8 mouse cellular contexts compared by ENCODE assay signal in genomic region chr5:107900206-107901013, GRCm38 (mm10). TPM values are rescaled to one million over a fixed set of nuclear protein-coding genes. Genes with fewer than 3 reads are reported as not detected.
DNase-seq lines count a peak whose midpoint lies in the region; ATAC-seq and TF ChIP-seq lines count a peak whose summit lies in the region.

Gene Rpl5 (plus strand): TSS chr5:107900502.

- H3K27ac ChIP-seq in forebrain, embryonic 16.5 days (ENCODE audit: low read length), result peak within 1 kb of the TSS; percentile 73
- peak within 1 kb of the TSS; percentile 97 for H3K27ac ChIP-seq in layer of hippocampus, adult 2 months
- H3K27ac ChIP-seq in lung, embryonic 14.5 days (ENCODE audit: low read depth), result peak within 1 kb of the TSS; percentile 84
- H3K27ac ChIP-seq in olfactory bulb, adult 2 months (ENCODE audit: insufficient read depth, low read depth, low read length), result no peak within 1 kb of the TSS; the same call in 1 of the 2 replicates
- peak within 1 kb of the TSS; percentile 32; the same call in 1 of the 2 replicates for H3K27ac ChIP-seq in thymus, adult 2 months (ENCODE audit: control insufficient read depth, insufficient read depth, low read length)

- H3K9ac ChIP-seq in forebrain, embryonic 16.5 days (replicated peaks; ENCODE audit: low read depth, low read length), result peak within 1 kb of the TSS; percentile 97
- H3K9ac ChIP-seq in lung, embryonic 14.5 days, result peak within 1 kb of the TSS; percentile 99

- peak; percentile 86 for TF ChIP-seq POLR2A in olfactory bulb, adult 2 months (IDR thresholded peaks at IDR 0.05; ENCODE audit: insufficient read depth, low read depth, low read length)
- TF ChIP-seq POLR2A in thymus, adult 2 months (IDR thresholded peaks at IDR 0.05; ENCODE audit: control insufficient read depth, extremely low read depth, insufficient read depth, low read length, poor library complexity), result peak; percentile 74

- peak within 1 kb of the TSS; percentile 96 for H3K4me3 ChIP-seq in G1E (ENCODE audit: low read depth, low read length)
- H3K4me3 ChIP-seq in forebrain, embryonic 16.5 days (replicated peaks; ENCODE audit: low read length), result peak within 1 kb of the TSS; percentile 96
- peak within 1 kb of the TSS; percentile 97 for H3K4me3 ChIP-seq in layer of hippocampus, adult 2 months
- H3K4me3 ChIP-seq in lung, embryonic 14.5 days (ENCODE audit: low read depth, low read length), result peak within 1 kb of the TSS; percentile 99
- peak within 1 kb of the TSS; percentile 83 for H3K4me3 ChIP-seq in olfactory bulb, adult 2 months (ENCODE audit: insufficient read depth, low read depth, low read length)
- H3K4me3 ChIP-seq in thymus, adult 2 months (ENCODE audit: control insufficient read depth, insufficient read depth, low read length), result peak within 1 kb of the TSS; percentile 91

- no peaks in the 10 kb centered on the region for H3K9me3 ChIP-seq in G1E (replicated peaks)
- H3K9me3 ChIP-seq in forebrain, embryonic 16.5 days (ENCODE audit: control insufficient read depth, low read length), result no peaks in the 10 kb centered on the region
- H3K9me3 ChIP-seq in lung, embryonic 14.5 days (ENCODE audit: low read depth, low read length), result no peaks in the 10 kb centered on the region

- DNase-seq in G1E (ENCODE audit: low spot score), result peak; percentile 61
- DNase-seq in cerebellum, adult 18-20 months, result peak; percentile 93 to 97
- DNase-seq in heart, postnatal 36 days, result peak; percentile 97 to 98
- DNase-seq in layer of hippocampus, adult 2 months (ENCODE audit: low spot score in 2 of 2), result peak; percentile 96 to 98
- peak; percentile 99 for DNase-seq in lung, embryonic 14.5 days
- peak; percentile 96 for DNase-seq in thymus, adult 2 months

- peaks cover 35% of the 10 kb centered on the region for H3K4me1 ChIP-seq in G1E (ENCODE audit: insufficient read depth, low read depth, low read length)
- H3K4me1 ChIP-seq in forebrain, embryonic 16.5 days (replicated peaks; ENCODE audit: control insufficient read depth, insufficient read depth, low read length), result peaks cover 16% of the 10 kb centered on the region
- 0 out of 2 replicates have a peak, but pooled peaks cover 2% of the 10 kb centered on the region for H3K4me1 ChIP-seq in lung, embryonic 14.5 days (ENCODE audit: insufficient read depth)
- no peaks in the 10 kb centered on the region for H3K4me1 ChIP-seq in olfactory bulb, adult 2 months (ENCODE audit: control insufficient read depth, insufficient read depth, low read length)
- H3K4me1 ChIP-seq in thymus, adult 2 months (replicated peaks; ENCODE audit: control insufficient read depth, insufficient read depth, low read length), result no peaks in the 10 kb centered on the region

- WGBS in forebrain, embryonic 16.5 days, result 4% methylated on average over 65 of the region's 66 CpGs
- 3% methylated on average over 66 of the region's 66 CpGs for WGBS in lung, embryonic 14.5 days
- WGBS in olfactory bulb, adult 2 months, result 3% methylated on average over 66 of the region's 66 CpGs
- WGBS in thymus, adult 2 months, result 4% methylated on average over 66 of the region's 66 CpGs

- H3K36me3 ChIP-seq in G1E (replicated peaks), result peaks cover 38% of the 10 kb centered on the region
- peaks cover 17% of the 10 kb centered on the region for H3K36me3 ChIP-seq in forebrain, embryonic 16.5 days (ENCODE audit: control insufficient read depth, insufficient read depth)
- H3K36me3 ChIP-seq in lung, embryonic 14.5 days (ENCODE audit: insufficient read depth), result peaks cover 35% of the 10 kb centered on the region
- peaks cover 32% of the 10 kb centered on the region for H3K36me3 ChIP-seq in thymus, adult 2 months (ENCODE audit: control insufficient read depth, insufficient read depth, low read length)

- peak; percentile 92 for TF ChIP-seq CTCF in G1E (IDR thresholded peaks at IDR 0.05; ENCODE audit: low read depth, low read length)
- peak; percentile 85 for TF ChIP-seq CTCF in layer of hippocampus, adult 2 months (conservative IDR thresholded peaks at IDR 0.05)
- TF ChIP-seq CTCF in lung, embryonic 14.5 days (IDR thresholded peaks at IDR 0.05; ENCODE audit: low read depth), result peak; percentile 98
- TF ChIP-seq CTCF in olfactory bulb, adult 2 months (IDR thresholded peaks at IDR 0.05; ENCODE audit: insufficient read depth, low read depth, low read length), result peak; percentile 89
- TF ChIP-seq CTCF in thymus, adult 2 months (IDR thresholded peaks at IDR 0.05; ENCODE audit: borderline replicate concordance, control insufficient read depth, extremely low read depth, insufficient read depth, low read length, poor library complexity), result peak; percentile 95

- H3K27me3 ChIP-seq in G1E (ENCODE audit: insufficient read depth, low read length), result peaks cover 2% of the 10 kb centered on the region; the same call in 1 of the 2 replicates
- no peaks in the 10 kb centered on the region for H3K27me3 ChIP-seq in forebrain, embryonic 16.5 days (replicated peaks; ENCODE audit: control insufficient read depth, insufficient read depth, low read length)
- no peaks in the 10 kb centered on the region for H3K27me3 ChIP-seq in lung, embryonic 14.5 days (ENCODE audit: insufficient read depth, low read length)
- no peaks in the 10 kb centered on the region for H3K27me3 ChIP-seq in thymus, adult 2 months (ENCODE audit: control insufficient read depth, insufficient read depth, low read length)

- ATAC-seq in G1E (ENCODE audit: extremely low read depth, insufficient number of reproducible peaks, low FRiP score, poor library complexity, severe bottlenecking), result peak; percentile 84
- ATAC-seq in forebrain, embryonic 16.5 days, result peak; percentile 98
- peak; percentile 98 for ATAC-seq in lung, embryonic 14.5 days (ENCODE audit: insufficient read depth)

- intact Hi-C loops in heart, postnatal 36 days (cut with DNase I), result loop anchor here (2.0 to 10.0 kb wide), 3 partner anchors 32 to 534 kb away; partner anchors contain the start of genes Atp5k, Ccdc18 and Tmed5

- H3K4me2 ChIP-seq in forebrain, embryonic 16.5 days (ENCODE audit: low read length), result peak within 1 kb of the TSS; percentile 78
- H3K4me2 ChIP-seq in lung, embryonic 14.5 days, result peak within 1 kb of the TSS; percentile 87

RNA-seq across cellular contexts. Expression of gene Rpl5, which starts in this region (rescaled TPM):
- total RNA-seq in G1E (2014; fragmentation: Nextera tagmentation) (875 and 1,036 TPM in 2 replicates), G1E (2017) (329 and 387 TPM in 2 replicates)
- polyA plus RNA-seq in G1E (2012), result 53.7 and 54.0 TPM in 2 replicates
- 75.2 and 76.8 TPM in 2 replicates for polyA plus RNA-seq in forebrain, embryonic 16.5 days (2015; fragmentation: Nextera tagmentation; extraction: Ambion mirVana)
- total RNA-seq in heart, postnatal 36 days (2021), result 10 to 100 TPM; 29.9 to 37.3 TPM
- 10 to 100 TPM; 66.6 to 68.7 TPM for total RNA-seq in layer of hippocampus, adult 2 months (2021)
- 75.7 and 79.6 TPM in 2 replicates for polyA plus RNA-seq in lung, embryonic 14.5 days (2014; fragmentation: Nextera tagmentation; extraction: Ambion mirVana)
- not detected in 2 replicates for polyA plus RNA-seq in olfactory bulb, adult 2 months (2012; ENCODE audit: insufficient read depth, insufficient read length, low replicate concordance, missing spikeins)
- polyA plus RNA-seq in thymus, adult 2 months (2012; rRNA removed), result 33.7 and 55.8 TPM in 2 replicates

Comparison
In these comparisons a context has a peak if more than half of its experiments do, and no peak if none do; other contexts are left out.
1. RNA of gene Rpl5 (total RNA-seq): 329 to 1,036 TPM in G1E; 66.6 to 68.7 TPM in layer of hippocampus, adult 2 months and 29.9 to 37.3 TPM in heart, postnatal 36 days; every median in the first group is over 4 times any median in the second.
2. Peak in every context shown above with its lines, with median percentiles within 50 percentile points of each other: ATAC-seq, DNase-seq, H3K4me3 ChIP-seq and CTCF ChIP-seq.